Mouse (Mus musculus) G1E (cell line): ENCODE data around the gene Ubxn10.

Experiments used
- CTCF ChIP-seq: IDR thresholded peaks from 2 replicates; pipeline ENCODE4 v1.5.1; 2012; ENCODE audit warnings: low read depth, low read length, inconsistent platforms, mixed read lengths
- GATA1 ChIP-seq: IDR thresholded peaks from 2 replicates; pipeline ENCODE4 v1.6.1; 2012; ENCODE audit warnings: borderline replicate concordance, low read length, inconsistent platforms, mixed read lengths
- GATA2 ChIP-seq: IDR thresholded peaks from 2 replicates; pipeline ENCODE4 v1.6.1; 2012; ENCODE audit warnings: low read depth, low read length, inconsistent platforms, borderline replicate concordance
- TAL1 ChIP-seq: conservative IDR thresholded peaks from 2 replicates; pipeline ENCODE4 v1.6.1; 2012; ENCODE audit warnings: low read depth, low read length, inconsistent platforms, mixed read lengths

GRCm38 (mm10) chr4:138712621-138713020 is 24.3 kb downstream of the Ubxn10 start:
- TF ChIP-seq CTCF (no peak), TAL1 (no peak), GATA1 (no peak), GATA2 (no peak)
